Mouse (Mus musculus) erythroblast, embryonic 14.5 days (primary cell): ENCODE results near the gene Serac1.

ENCODE experiments used
- GATA1 ChIP-seq: IDR thresholded peaks from 2 replicates; pipeline ENCODE4 v1.6.1; 2012; ENCODE audit warnings: low read length, inconsistent platforms, mixed read lengths
- TAL1 ChIP-seq: IDR thresholded peaks from 3 replicates; pipeline ENCODE4 v1.6.1; 2012; ENCODE audit warnings: low read length, inconsistent platforms, mixed read lengths

DNA sequence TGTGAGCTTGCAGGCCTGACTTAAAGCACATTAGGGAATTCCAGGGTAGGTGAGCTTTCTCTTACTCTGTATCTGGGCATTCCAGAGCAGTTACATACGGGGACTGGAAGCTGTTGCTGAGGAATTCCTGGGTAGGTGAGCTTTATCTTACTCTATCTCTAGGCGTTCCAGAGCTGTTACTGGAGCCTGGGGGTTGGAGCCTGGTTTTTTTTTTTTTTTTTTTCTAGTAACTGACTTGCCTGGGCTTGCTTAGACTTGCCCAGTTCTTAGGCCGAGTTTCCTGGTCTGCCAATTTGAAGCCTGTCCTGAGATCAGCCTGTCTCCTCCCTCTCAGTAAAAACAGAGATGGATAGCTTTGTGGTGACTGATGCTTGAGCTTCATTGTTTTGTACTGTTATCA, 48.5 kb upstream of the Serac1 start:
- TF ChIP-seq TAL1: no peak
- no peak for TF ChIP-seq GATA1
